Mouse (Mus musculus): Measurements from ENCODE around the gene Rnf157. TPM values are rescaled to one million over a fixed set of nuclear protein-coding genes. Genes with fewer than 3 reads are reported as not detected.

The Rnf157 gene
- polyA plus RNA-seq, 1 experiment = 199 TPM

- Histone ChIP-seq H3K27ac (ENCODE audit: insufficient read depth, low read depth, low read length) (peak within 1 kb of the TSS; percentile 7; the same call in 1 of the 2 replicates), H3K4me1 (ENCODE audit: control insufficient read depth, insufficient read depth, low read length) (peaks cover 7% of the 10 kb centered on the region), H3K4me3 (ENCODE audit: insufficient read depth, low read depth, low read length) (peak within 1 kb of the TSS; percentile 80)
- TF ChIP-seq CTCF (IDR thresholded peaks at IDR 0.05; ENCODE audit: insufficient read depth, low read depth, low read length) = no peak
- TF ChIP-seq POLR2A (IDR thresholded peaks at IDR 0.05; ENCODE audit: insufficient read depth, low read depth, low read length) = no peak
- WGBS = 84% methylated on average over 10 of the region's 10 CpGs
Measured at GRCm38 (mm10) chr11:116307019-116307725, 105.7 kb downstream of the Rnf157 start, which contains the start of gene Exoc7. Gene Exoc7, minus strand, starts transcription at chr11:116307233.

- WGBS = 1% methylated on average over 53 of the region's 53 CpGs
Measured at GRCm38 (mm10) chr11:116306126-116306982, 106.5 kb downstream of the Rnf157 start.

GRCm38 (mm10) chr11:116305423-116305822, 107.4 kb downstream of the Rnf157 start:
- 96% methylated on average over 2 of the region's 2 CpGs for WGBS
- Histone ChIP-seq H3K4me3 (ENCODE audit: insufficient read depth, low read depth, low read length) (no peak overlapping the region), H3K27ac (ENCODE audit: insufficient read depth, low read depth, low read length) (no peak overlapping the region), H3K4me1 (ENCODE audit: control insufficient read depth, insufficient read depth, low read length) (peaks cover 7% of the 10 kb centered on the region)
- TF ChIP-seq CTCF (IDR thresholded peaks at IDR 0.05; ENCODE audit: insufficient read depth, low read depth, low read length) (no peak), POLR2A (IDR thresholded peaks at IDR 0.05; ENCODE audit: insufficient read depth, low read depth, low read length) (no peak)

More at GRCm38 (mm10) chr11:116306126-116306982, 106.5 kb downstream of the Rnf157 start:
- Histone ChIP-seq H3K4me3 (ENCODE audit: insufficient read depth, low read depth, low read length) (peak overlapping the region; percentile 80), H3K27ac (ENCODE audit: insufficient read depth, low read depth, low read length) (peak overlapping the region; percentile 7; the same call in 1 of the 2 replicates), H3K4me1 (ENCODE audit: control insufficient read depth, insufficient read depth, low read length) (peaks cover 7% of the 10 kb centered on the region)
- TF ChIP-seq CTCF (IDR thresholded peaks at IDR 0.05; ENCODE audit: insufficient read depth, low read depth, low read length) (no peak), POLR2A (IDR thresholded peaks at IDR 0.05; ENCODE audit: insufficient read depth, low read depth, low read length) (peak; percentile 80)

GRCm38 (mm10) chr11:116298621-116299020, 114.2 kb downstream of the Rnf157 start:
- no peak overlapping the region for H3K4me3 ChIP-seq (ENCODE audit: insufficient read depth, low read depth, low read length)
- H3K27ac ChIP-seq (ENCODE audit: insufficient read depth, low read depth, low read length) = no peak overlapping the region
- no peak for TF ChIP-seq CTCF (IDR thresholded peaks at IDR 0.05; ENCODE audit: insufficient read depth, low read depth, low read length)
- no peak for TF ChIP-seq POLR2A (IDR thresholded peaks at IDR 0.05; ENCODE audit: insufficient read depth, low read depth, low read length)
- 89% methylated on average over 6 of the region's 6 CpGs for WGBS
- H3K4me1 ChIP-seq (ENCODE audit: control insufficient read depth, insufficient read depth, low read length) = no peaks in the 10 kb centered on the region

- TF ChIP-seq POLR2A (IDR thresholded peaks at IDR 0.05; ENCODE audit: insufficient read depth, low read depth, low read length) (no peak), CTCF (IDR thresholded peaks at IDR 0.05; ENCODE audit: insufficient read depth, low read depth, low read length) (no peak)
- H3K4me3 ChIP-seq (ENCODE audit: insufficient read depth, low read depth, low read length) = no peak overlapping the region
- no peak overlapping the region for H3K27ac ChIP-seq (ENCODE audit: insufficient read depth, low read depth, low read length)
- H3K4me1 ChIP-seq (ENCODE audit: control insufficient read depth, insufficient read depth, low read length) = no peaks in the 10 kb centered on the region
- WGBS = 93% methylated on average over 11 of the region's 11 CpGs
Measured at GRCm38 (mm10) chr11:116298221-116298620, 114.6 kb downstream of the Rnf157 start.

GRCm38 (mm10) chr11:116297017-116297416, 115.8 kb downstream of the Rnf157 start:
- Histone ChIP-seq H3K4me3 (ENCODE audit: insufficient read depth, low read depth, low read length) (no peak overlapping the region), H3K4me1 (ENCODE audit: control insufficient read depth, insufficient read depth, low read length) (no peaks in the 10 kb centered on the region), H3K27ac (ENCODE audit: insufficient read depth, low read depth, low read length) (no peak overlapping the region)
- 79% methylated on average over 3 of the region's 3 CpGs for WGBS
- no peak for TF ChIP-seq POLR2A (IDR thresholded peaks at IDR 0.05; ENCODE audit: insufficient read depth, low read depth, low read length)
- TF ChIP-seq CTCF (IDR thresholded peaks at IDR 0.05; ENCODE audit: insufficient read depth, low read depth, low read length) = no peak

- WGBS = 83% methylated on average over 8 of the region's 8 CpGs
- Histone ChIP-seq H3K27ac (ENCODE audit: insufficient read depth, low read depth, low read length) (no peak overlapping the region), H3K4me1 (ENCODE audit: control insufficient read depth, insufficient read depth, low read length) (no peaks in the 10 kb centered on the region), H3K4me3 (ENCODE audit: insufficient read depth, low read depth, low read length) (no peak overlapping the region)
- no peak for TF ChIP-seq CTCF (IDR thresholded peaks at IDR 0.05; ENCODE audit: insufficient read depth, low read depth, low read length)
- TF ChIP-seq POLR2A (IDR thresholded peaks at IDR 0.05; ENCODE audit: insufficient read depth, low read depth, low read length) = no peak
Measured at GRCm38 (mm10) chr11:116296191-116296734, 116.6 kb downstream of the Rnf157 start.

GRCm38 (mm10) chr11:116294319-116294718, 118.5 kb downstream of the Rnf157 start:
- H3K4me1 ChIP-seq (ENCODE audit: control insufficient read depth, insufficient read depth, low read length) = no peaks in the 10 kb centered on the region
- WGBS = 28% methylated on average over 5 of the region's 5 CpGs
- H3K4me3 ChIP-seq (ENCODE audit: insufficient read depth, low read depth, low read length) = no peak overlapping the region
- no peak overlapping the region for H3K27ac ChIP-seq (ENCODE audit: insufficient read depth, low read depth, low read length)
- no peak for TF ChIP-seq CTCF (IDR thresholded peaks at IDR 0.05; ENCODE audit: insufficient read depth, low read depth, low read length)
- TF ChIP-seq POLR2A (IDR thresholded peaks at IDR 0.05; ENCODE audit: insufficient read depth, low read depth, low read length) = no peak

Data from olfactory bulb, adult 2 months (tissue).